Mouse (Mus musculus) limb, embryonic 10.5 days (tissue): ENCODE measurements around the gene Mrpl51. TPM values are rescaled to one million over a fixed set of nuclear protein-coding genes. Genes with fewer than 3 reads are reported as not detected.

Experiments used
- microRNA-seq: library from miRNA; unstranded; fragments of <30 nt; microRNA quantifications from one replicate; pipeline ENCODE4, GENCODE M21; 2017
- polyA plus RNA-seq: library from polyadenylated mRNA; unstranded; fragments of >200 nt; fragmentation: Nextera tagmentation; extraction: Ambion mirVana; gene quantifications from 2 replicates; pipeline ENCODE4 v1.2.1, GENCODE M21; 2016

Gene Mrpl51
- polyA plus RNA-seq, 1 experiment from 2014 or later, result 213 TPM

Small RNA genes lying within 50 kb of the gene (microRNA-seq; reads per million reads assigned to microRNA genes)
- gene Mir3098 (1.5 reads per million), gene Mir8113 (not detected)

Other genes with a start within 250 kb of the Mrpl51 start
- gene Cops7a, start 226.3 kb upstream of the Mrpl51 start, polyA plus RNA-seq, result 141 and 150 TPM in 2 replicates
- 0.40 and 1.4 TPM in 2 replicates for gene Pianp, start 195.1 kb upstream of the Mrpl51 start, polyA plus RNA-seq
- 12.8 and 15.2 TPM in 2 replicates for gene Zfp384, start 182.7 kb upstream of the Mrpl51 start, polyA plus RNA-seq
- gene Ing4, start 152.0 kb upstream of the Mrpl51 start, polyA plus RNA-seq, result 121 and 145 TPM in 2 replicates
- 10.1 and 13.0 TPM in 2 replicates for gene Acrbp, start 142.1 kb upstream of the Mrpl51 start, polyA plus RNA-seq
- 0.14 and 0.18 TPM in 2 replicates for gene Lpar5, start 123.9 kb upstream of the Mrpl51 start, polyA plus RNA-seq
- gene Chd4, start 95.8 kb upstream of the Mrpl51 start, polyA plus RNA-seq, result 104 and 109 TPM in 2 replicates
- gene Nop2, start 59.9 kb upstream of the Mrpl51 start, polyA plus RNA-seq, result 94.6 and 119 TPM in 2 replicates
- gene Iffo1, start 46.6 kb upstream of the Mrpl51 start, polyA plus RNA-seq, result 10.9 and 15.5 TPM in 2 replicates
- gene Gapdh, start 25.3 kb upstream of the Mrpl51 start, polyA plus RNA-seq, result 2,585 and 3,112 TPM in 2 replicates
- 285 and 288 TPM in 2 replicates for gene Ncapd2, start 100 bp upstream of the Mrpl51 start, polyA plus RNA-seq
- gene Vamp1, start 23.8 kb downstream of the Mrpl51 start, polyA plus RNA-seq, result 3.2 and 3.9 TPM in 2 replicates
- 1.0 and 1.8 TPM in 2 replicates for gene Tapbpl, start 40.1 kb downstream of the Mrpl51 start, polyA plus RNA-seq
- gene Cd27, start 45.2 kb downstream of the Mrpl51 start, polyA plus RNA-seq, result 0.84 and 1.6 TPM in 2 replicates
- gene Tuba3a, start 94.2 kb downstream of the Mrpl51 start, polyA plus RNA-seq, result 0.10 and 0.21 TPM in 2 replicates
- gene Ltbr, start 122.1 kb downstream of the Mrpl51 start, polyA plus RNA-seq, result 34.3 and 41.5 TPM in 2 replicates
- gene Scnn1a, start 128.9 kb downstream of the Mrpl51 start, polyA plus RNA-seq, result 1.0 and 1.6 TPM in 2 replicates
- gene Tnfrsf1a, start 157.6 kb downstream of the Mrpl51 start, polyA plus RNA-seq, result 41.8 and 43.6 TPM in 2 replicates
- gene Plekhg6, start 189.0 kb downstream of the Mrpl51 start, polyA plus RNA-seq, result 0.26 and 0.33 TPM in 2 replicates